Mouse (Mus musculus) splenic B cell, adult 2 months (primary cell): Measurements from ENCODE around the gene Mlst8.
A peak's percentile ranks its signal among the peaks of the same experiment; 100 is the strongest.
"Not testable (repeated sequence)": the region's sequence is repeated elsewhere in the genome, so short reads cannot be mapped to it uniquely, and the experiment has no call there.

Source experiments
- DNase-seq: peaks from one replicate; pipeline ENCODE4 v3.0.0-alpha.2; 2011; ENCODE audit warnings: low read depth, low spot score
- H3K27me3 ChIP-seq: 2 replicates; pipeline ENCODE4 v1.6.1; 2012; ENCODE audit warnings: mild to moderate bottlenecking, low read length, moderate library complexity, mixed read lengths; ENCODE audit not compliant: control insufficient read depth, poor library complexity, insufficient read depth, severe bottlenecking
- H3K36me3 ChIP-seq: 2 replicates; pipeline ENCODE4 v1.6.1; 2012; ENCODE audit warnings: mild to moderate bottlenecking, low read length, moderate library complexity, mixed read lengths; ENCODE audit not compliant: control insufficient read depth, poor library complexity, insufficient read depth, severe bottlenecking

The Mlst8 gene

GRCm38 (mm10) chr17:24429201-24429983 is 49.5 kb downstream of the Mlst8 start:
- Histone ChIP-seq H3K36me3 (peaks cover 4% of the 10 kb centered on the region; the same call in 1 of the 2 replicates), H3K27me3 (no peaks in the 10 kb centered on the region)
- no peak for DNase-seq

- DNase-seq = no peak
Measured at GRCm38 (mm10) chr17:24427170-24427557, 51.7 kb downstream of the Mlst8 start.

DNA sequence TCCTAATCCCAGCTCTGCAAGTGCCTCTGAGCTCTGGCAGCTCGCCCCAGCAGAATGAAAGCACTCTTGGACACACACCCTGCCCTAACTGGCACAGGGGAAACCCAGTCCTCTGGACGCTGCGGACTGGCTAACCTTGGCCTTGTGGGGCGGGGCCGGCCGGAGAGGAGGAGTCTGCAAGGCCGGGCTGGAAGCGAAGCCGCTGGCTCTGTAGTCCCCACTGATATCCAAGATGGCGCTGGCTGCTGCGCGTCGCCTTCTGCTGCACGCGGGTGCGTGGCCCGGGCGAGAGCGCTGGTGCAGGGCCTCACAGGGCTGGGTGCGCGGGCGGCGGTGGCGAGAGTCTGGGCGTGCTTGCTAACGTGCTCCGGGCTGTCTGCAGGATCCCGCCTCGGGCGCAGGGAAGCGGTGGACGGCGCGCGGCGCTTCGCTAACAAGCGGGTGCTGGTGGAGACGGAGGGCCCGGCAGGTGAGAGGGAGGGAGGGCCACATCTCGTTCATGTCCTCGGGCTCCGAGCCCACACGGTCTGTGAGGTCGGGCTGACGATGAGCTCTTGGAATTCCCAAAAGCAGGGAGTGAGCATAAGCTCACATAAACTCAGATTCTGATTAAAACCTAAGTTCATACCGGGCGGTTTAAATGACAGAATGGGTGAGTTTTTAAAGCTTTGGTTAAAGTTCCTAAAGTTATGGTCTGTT is 52.3 kb downstream of the Mlst8 start, which contains the start of gene Eci1:
Gene Eci1 (plus strand): TSS at position 171 of the 699 bp plus-strand sequence.
- DNase-seq = peak; percentile 88
- H3K36me3 ChIP-seq = peaks cover 15% of the 10 kb centered on the region; the same call in 1 of the 2 replicates
- no peaks in the 10 kb centered on the region for H3K27me3 ChIP-seq

More at GRCm38 (mm10) chr17:24427170-24427557, 51.7 kb downstream of the Mlst8 start:
- H3K27me3 ChIP-seq = no peaks in the 10 kb centered on the region
- H3K36me3 ChIP-seq = peaks cover 14% of the 10 kb centered on the region; the same call in 1 of the 2 replicates

- DNase-seq = no peak
- no peaks in the 10 kb centered on the region for H3K27me3 ChIP-seq
- H3K36me3 ChIP-seq = peaks cover 19% of the 10 kb centered on the region; the same call in 1 of the 2 replicates
Measured at GRCm38 (mm10) chr17:24425905-24426304, 53.0 kb downstream of the Mlst8 start.

- H3K36me3 ChIP-seq = peaks cover 20% of the 10 kb centered on the region; the same call in 1 of the 2 replicates
- not testable (repeated sequence) for DNase-seq, H3K27me3 ChIP-seq
Measured at GRCm38 (mm10) chr17:24425326-24425725, 53.6 kb downstream of the Mlst8 start.

DNA sequence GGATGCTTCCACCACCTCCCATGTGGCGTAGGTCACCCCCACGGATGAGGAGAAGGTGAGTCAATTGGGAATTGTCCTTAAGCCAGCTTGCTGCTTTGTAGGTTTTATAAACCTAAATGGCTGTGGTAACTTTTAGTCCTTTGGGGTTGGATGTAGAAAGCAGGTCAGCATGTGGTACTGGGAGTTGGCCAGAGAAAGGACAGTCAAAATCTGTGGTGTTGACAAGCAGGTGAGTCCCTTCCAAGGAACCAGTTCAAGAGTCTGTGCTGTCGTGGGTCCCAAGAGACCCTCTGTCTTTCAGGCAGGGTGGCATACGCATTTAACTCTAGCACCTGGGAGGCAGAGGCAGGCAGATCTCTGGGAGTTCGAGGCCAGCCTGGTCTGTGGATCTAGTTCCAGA is 54.4 kb downstream of the Mlst8 start:
- Histone ChIP-seq H3K27me3 (no peaks in the 10 kb centered on the region), H3K36me3 (peaks cover 26% of the 10 kb centered on the region; the same call in 1 of the 2 replicates)
- DNase-seq = no peak
